Mouse (Mus musculus) hindbrain, embryonic 12.5 days (tissue): ENCODE results near the gene Sez6l2. TPM values are rescaled to one million over a fixed set of nuclear protein-coding genes. Genes with fewer than 3 reads are reported as not detected.

Experiments
- ATAC-seq: fragments of 200-750 bp; cut with Nextera tagmentation; 2 replicates; pipeline ENCODE4 v1.8.0; 2017; ENCODE audit warnings: moderate TSS enrichment; ENCODE audit not compliant: low FRiP score
- H3K27ac ChIP-seq: fragments of 300-500 bp; sonication (generic); 2 replicates; pipeline ENCODE4 v1.5.1; 2016; ENCODE audit warnings: mild to moderate bottlenecking
- H3K27me3 ChIP-seq: fragments of 300-500 bp; sonication (generic); 2 replicates; pipeline ENCODE4 v1.6.1; 2016; ENCODE audit warnings: mild to moderate bottlenecking
- H3K36me3 ChIP-seq: fragments of 300-500 bp; sonication (generic); 2 replicates; pipeline ENCODE4 v1.6.1; 2016; ENCODE audit warnings: mild to moderate bottlenecking
- H3K4me1 ChIP-seq: fragments of 300-500 bp; sonication (generic); 2 replicates; pipeline ENCODE4 v1.6.1; 2016
- H3K4me2 ChIP-seq: fragments of 300-500 bp; sonication (generic); replicated peaks from 2 replicates; pipeline ENCODE4 v1.6.1; 2016; ENCODE audit warnings: mild to moderate bottlenecking
- H3K4me3 ChIP-seq: fragments of 300-500 bp; sonication (generic); 2 replicates; pipeline ENCODE4 v1.5.1; 2016; ENCODE audit warnings: mild to moderate bottlenecking
- H3K9ac ChIP-seq: fragments of 300-500 bp; sonication (generic); 2 replicates; pipeline ENCODE4 v1.6.1; 2016; ENCODE audit warnings: mild to moderate bottlenecking, moderate library complexity
- H3K9me3 ChIP-seq: fragments of 300-500 bp; sonication (generic); replicated peaks from 2 replicates; pipeline ENCODE4 v1.6.1; 2016; ENCODE audit warnings: mild to moderate bottlenecking
- WGBS: fragments of 180-500 bp; shearing (Covaris S2); methylation state at CpG from one replicate; pipeline ENCODE4 v1.1.7; 2016; 5-methylcytosine and 5-hydroxymethylcytosine counted together
- polyA plus RNA-seq: library from polyadenylated mRNA; unstranded; fragments of >200 nt; fragmentation: Nextera tagmentation; extraction: Ambion mirVana; gene quantifications from 2 replicates; pipeline ENCODE4 v1.2.1, GENCODE M21; 2016

Sez6l2 gene
- polyA plus RNA-seq, 1 experiment from 2014 or later: 18.2 TPM

GRCm38 (mm10) chr7:126963548-126964286 is 13.4 kb downstream of the Sez6l2 start:
- H3K27ac ChIP-seq: no peak overlapping the region
- no peak for ATAC-seq
- H3K9me3 ChIP-seq: no peaks in the 10 kb centered on the region
- H3K27me3 ChIP-seq: peaks cover 28% of the 10 kb centered on the region
- H3K4me1 ChIP-seq: no peaks in the 10 kb centered on the region
- 26% methylated on average over 19 of the region's 19 CpGs for WGBS
- no peak overlapping the region for H3K9ac ChIP-seq
- H3K4me3 ChIP-seq: no peak overlapping the region
- H3K36me3 ChIP-seq: peaks cover 53% of the 10 kb centered on the region
- 0 out of 2 replicates have a peak overlapping the region, but pooled peaks have one; percentile 15 for H3K4me2 ChIP-seq

GRCm38 (mm10) chr7:126965568-126965967 is 15.2 kb downstream of the Sez6l2 start:
- Histone ChIP-seq H3K36me3 (peaks cover 49% of the 10 kb centered on the region), H3K4me1 (no peaks in the 10 kb centered on the region), H3K4me3 (no peak overlapping the region), H3K9me3 (no peaks in the 10 kb centered on the region), H3K27ac (no peak overlapping the region), H3K27me3 (peaks cover 28% of the 10 kb centered on the region), H3K9ac (no peak overlapping the region), H3K4me2 (no peak overlapping the region)
- 76% methylated on average over 3 of the region's 3 CpGs for WGBS
- no peak for ATAC-seq

GRCm38 (mm10) chr7:126967361-126967760 is 17.0 kb downstream of the Sez6l2 start:
- ATAC-seq: no peak
- Histone ChIP-seq H3K27me3 (peaks cover 16% of the 10 kb centered on the region), H3K36me3 (peaks cover 50% of the 10 kb centered on the region), H3K4me3 (no peak overlapping the region), H3K9me3 (no peaks in the 10 kb centered on the region), H3K9ac (no peak overlapping the region), H3K4me2 (no peak overlapping the region), H3K4me1 (no peaks in the 10 kb centered on the region), H3K27ac (no peak overlapping the region)
- WGBS: 63% methylated on average over 6 of the region's 6 CpGs

GRCm38 (mm10) chr7:126975493-126975892 is 25.1 kb downstream of the Sez6l2 start:
- H3K36me3 ChIP-seq: peaks cover 39% of the 10 kb centered on the region
- H3K27me3 ChIP-seq: no peaks in the 10 kb centered on the region
- H3K9ac ChIP-seq: peak overlapping the region; percentile 33; the same call in 1 of the 2 replicates
- peak overlapping the region; percentile 89 for H3K4me2 ChIP-seq
- H3K4me3 ChIP-seq: peak overlapping the region; percentile 79
- H3K9me3 ChIP-seq: no peaks in the 10 kb centered on the region
- ATAC-seq: no peak; the same call in 1 of the 2 replicates
- H3K27ac ChIP-seq: peak overlapping the region; percentile 96; the same call in 1 of the 2 replicates
- peaks cover 14% of the 10 kb centered on the region for H3K4me1 ChIP-seq
- 9% methylated on average over 8 of the region's 8 CpGs for WGBS

GRCm38 (mm10) chr7:126975893-126975949 is 25.4 kb downstream of the Sez6l2 start, which contains the start of gene Cdipt:
TSS of gene Cdipt (plus strand) at chr7:126975914.
- Histone ChIP-seq H3K4me3 (peak within 1 kb of the TSS; percentile 79), H3K4me1 (peaks cover 14% of the 10 kb centered on the region), H3K27ac (peak within 1 kb of the TSS; percentile 96), H3K27me3 (no peaks in the 10 kb centered on the region), H3K36me3 (peaks cover 39% of the 10 kb centered on the region), H3K9ac (peak within 1 kb of the TSS; percentile 92), H3K9me3 (no peaks in the 10 kb centered on the region), H3K4me2 (peak within 1 kb of the TSS; percentile 89)
- ATAC-seq: no peak
- 4% methylated on average over 1 of the region's 1 CpGs for WGBS

- H3K4me1 ChIP-seq: peaks cover 14% of the 10 kb centered on the region
- H3K4me2 ChIP-seq: peak within 1 kb of the TSS; percentile 89
- peak within 1 kb of the TSS; percentile 92 for H3K9ac ChIP-seq
- no peaks in the 10 kb centered on the region for H3K9me3 ChIP-seq
- peak within 1 kb of the TSS; percentile 96 for H3K27ac ChIP-seq
- peak within 1 kb of the TSS; percentile 79 for H3K4me3 ChIP-seq
- peaks cover 38% of the 10 kb centered on the region for H3K36me3 ChIP-seq
- peak; percentile 94 for ATAC-seq
- H3K27me3 ChIP-seq: no peaks in the 10 kb centered on the region
- under 1% methylated on average over 54 of the region's 55 CpGs for WGBS
These were observed 25.8 kb downstream of the Sez6l2 start, which contains the start of gene Cdiptos for GRCm38 (mm10) chr7:126975950-126976866. TSS of gene Cdiptos (minus strand) at chr7:126976098.

GRCm38 (mm10) chr7:126976878-126977459 is 26.6 kb downstream of the Sez6l2 start:
- peak overlapping the region; percentile 92 for H3K9ac ChIP-seq
- H3K27me3 ChIP-seq: no peaks in the 10 kb centered on the region
- peak overlapping the region; percentile 79 for H3K4me3 ChIP-seq
- H3K36me3 ChIP-seq: peaks cover 34% of the 10 kb centered on the region
- H3K27ac ChIP-seq: peak overlapping the region; percentile 96
- H3K4me1 ChIP-seq: peaks cover 14% of the 10 kb centered on the region
- no peaks in the 10 kb centered on the region for H3K9me3 ChIP-seq
- peak overlapping the region; percentile 89 for H3K4me2 ChIP-seq
- 0 out of 2 replicates have a peak, but pooled peaks have one; percentile 9 for ATAC-seq
- WGBS: 26% methylated on average over 14 of the region's 14 CpGs

- 92% methylated on average over 6 of the region's 6 CpGs for WGBS
These were observed 28.5 kb downstream of the Sez6l2 start for GRCm38 (mm10) chr7:126978841-126979240.

GRCm38 (mm10) chr7:126981601-126982000 is 31.2 kb downstream of the Sez6l2 start:
- Histone ChIP-seq H3K4me3 (no peak overlapping the region), H3K9me3 (no peaks in the 10 kb centered on the region), H3K9ac (no peak overlapping the region), H3K36me3 (peaks cover 32% of the 10 kb centered on the region), H3K27me3 (no peaks in the 10 kb centered on the region), H3K4me1 (peaks cover 10% of the 10 kb centered on the region), H3K4me2 (no peak overlapping the region), H3K27ac (no peak overlapping the region)
- no peak for ATAC-seq
- WGBS: 96% methylated on average over 2 of the region's 2 CpGs

More at GRCm38 (mm10) chr7:126978841-126979240, 28.5 kb downstream of the Sez6l2 start:
- Histone ChIP-seq H3K9me3 (no peaks in the 10 kb centered on the region), H3K4me3 (no peak overlapping the region), H3K4me2 (no peak overlapping the region), H3K9ac (no peak overlapping the region), H3K36me3 (peaks cover 32% of the 10 kb centered on the region), H3K27ac (no peak overlapping the region), H3K27me3 (no peaks in the 10 kb centered on the region), H3K4me1 (peaks cover 14% of the 10 kb centered on the region)
- no peak for ATAC-seq

GRCm38 (mm10) chr7:126982054-126982453 is 31.7 kb downstream of the Sez6l2 start:
- no peak overlapping the region for H3K27ac ChIP-seq
- 96% methylated on average over 4 of the region's 4 CpGs for WGBS
- H3K9ac ChIP-seq: no peak overlapping the region
- H3K4me1 ChIP-seq: peaks cover 7% of the 10 kb centered on the region
- H3K9me3 ChIP-seq: no peaks in the 10 kb centered on the region
- peaks cover 32% of the 10 kb centered on the region for H3K36me3 ChIP-seq
- no peak overlapping the region for H3K4me2 ChIP-seq
- H3K27me3 ChIP-seq: no peaks in the 10 kb centered on the region
- ATAC-seq: no peak
- H3K4me3 ChIP-seq: no peak overlapping the region

GRCm38 (mm10) chr7:126983113-126983512 is 32.8 kb downstream of the Sez6l2 start:
- H3K27me3 ChIP-seq: no peaks in the 10 kb centered on the region
- 86% methylated on average over 7 of the region's 7 CpGs for WGBS
- H3K9me3 ChIP-seq: no peaks in the 10 kb centered on the region
- H3K4me1 ChIP-seq: 0 out of 2 replicates have a peak, but pooled peaks cover 2% of the 10 kb centered on the region
- no peak overlapping the region for H3K27ac ChIP-seq
- H3K4me3 ChIP-seq: no peak overlapping the region
- no peak overlapping the region for H3K9ac ChIP-seq
- peaks cover 30% of the 10 kb centered on the region for H3K36me3 ChIP-seq
- ATAC-seq: no peak
- no peak overlapping the region for H3K4me2 ChIP-seq
